Mouse (Mus musculus) midbrain, embryonic 13.5 days (tissue): ENCODE results near the gene Serinc2. TPM values are rescaled to one million over a fixed set of nuclear protein-coding genes. Genes with fewer than 3 reads are reported as not detected.
A peak's percentile ranks its signal among the peaks of the same experiment; 100 is the strongest.
"Not testable (repeated sequence)": the region's sequence is repeated elsewhere in the genome, so short reads cannot be mapped to it uniquely, and the experiment has no call there.

Experiments
- ATAC-seq: fragments of 200-750 bp; cut with Nextera tagmentation; 2 replicates; pipeline ENCODE4 v1.8.0; 2017; ENCODE audit warnings: mild to moderate bottlenecking, moderate TSS enrichment, moderate library complexity
- H3K27ac ChIP-seq: fragments of 300-500 bp; sonication (generic); 2 replicates; pipeline ENCODE4 v1.5.1; 2015; ENCODE audit warnings: inconsistent platforms, mild to moderate bottlenecking, moderate library complexity
- H3K27me3 ChIP-seq: fragments of 300-500 bp; sonication (generic); 2 replicates; pipeline ENCODE4 v1.6.1; 2015; ENCODE audit warnings: mild to moderate bottlenecking, inconsistent platforms
- H3K36me3 ChIP-seq: fragments of 300-500 bp; sonication (generic); 2 replicates; pipeline ENCODE4 v1.6.1; 2015; ENCODE audit warnings: mild to moderate bottlenecking, inconsistent platforms
- H3K4me1 ChIP-seq: fragments of 300-500 bp; sonication (generic); replicated peaks from 2 replicates; pipeline ENCODE4 v1.6.1; 2015; ENCODE audit warnings: inconsistent platforms
- H3K4me2 ChIP-seq: fragments of 300-500 bp; sonication (generic); replicated peaks from 2 replicates; pipeline ENCODE4 v1.6.1; 2015; ENCODE audit warnings: moderate library complexity, mild to moderate bottlenecking, inconsistent platforms
- H3K4me3 ChIP-seq: fragments of 300-500 bp; sonication (generic); replicated peaks from 2 replicates; pipeline ENCODE4 v1.5.1; 2015; ENCODE audit warnings: mild to moderate bottlenecking, inconsistent platforms
- H3K9ac ChIP-seq: fragments of 300-500 bp; sonication (generic); replicated peaks from 2 replicates; pipeline ENCODE4 v1.6.1; 2015; ENCODE audit warnings: mild to moderate bottlenecking, inconsistent platforms
- H3K9me3 ChIP-seq: fragments of 300-500 bp; sonication (generic); 2 replicates; pipeline ENCODE4 v1.6.1; 2016; ENCODE audit warnings: mild to moderate bottlenecking, inconsistent platforms
- WGBS: fragments of 180-500 bp; shearing (Covaris S2); methylation state at CpG from one replicate; pipeline ENCODE4 v1.1.7; 2015; 5-methylcytosine and 5-hydroxymethylcytosine counted together
- polyA plus RNA-seq: library from polyadenylated mRNA; unstranded; fragments of >200 nt; fragmentation: Nextera tagmentation; extraction: Ambion mirVana; gene quantifications from 2 replicates; pipeline ENCODE4 v1.2.1, GENCODE M21; 2015

The Serinc2 gene
- polyA plus RNA-seq, 1 experiment from 2014 or later, result 70.8 TPM

- Histone ChIP-seq H3K27ac (no peak overlapping the region), H3K4me1 (no peaks in the 10 kb centered on the region), H3K4me3 (no peak overlapping the region), H3K9me3 (no peaks in the 10 kb centered on the region), H3K27me3 (no peaks in the 10 kb centered on the region), H3K36me3 (peaks cover 57% of the 10 kb centered on the region), H3K4me2 (no peak overlapping the region), H3K9ac (no peak overlapping the region)
- 55% methylated on average over 7 of the region's 7 CpGs for WGBS
- no peak for ATAC-seq
Measured at GRCm38 (mm10) chr4:130251172-130251705, 27.8 kb downstream of the Serinc2 start.

GRCm38 (mm10) chr4:130248636-130249035 is 30.4 kb downstream of the Serinc2 start:
- 64% methylated on average over 3 of the region's 3 CpGs for WGBS
- H3K9ac ChIP-seq, result no peak overlapping the region

GRCm38 (mm10) chr4:130246132-130246531 is 32.9 kb downstream of the Serinc2 start:
- Histone ChIP-seq H3K9ac (no peak overlapping the region), H3K4me1 (no peaks in the 10 kb centered on the region), H3K4me3 (no peak overlapping the region), H3K9me3 (no peaks in the 10 kb centered on the region), H3K27me3 (no peaks in the 10 kb centered on the region), H3K27ac (no peak overlapping the region), H3K36me3 (peaks cover 13% of the 10 kb centered on the region), H3K4me2 (no peak overlapping the region)
- peak; percentile 53; the same call in 1 of the 2 replicates for ATAC-seq
- under 1% methylated on average over 6 of the region's 6 CpGs for WGBS

More at GRCm38 (mm10) chr4:130248636-130249035, 30.4 kb downstream of the Serinc2 start:
- Histone ChIP-seq H3K4me3 (no peak overlapping the region), H3K36me3 (peaks cover 32% of the 10 kb centered on the region), H3K27ac (no peak overlapping the region), H3K4me1 (no peaks in the 10 kb centered on the region), H3K27me3 (no peaks in the 10 kb centered on the region), H3K9me3 (no peaks in the 10 kb centered on the region), H3K4me2 (no peak overlapping the region)
- no peak for ATAC-seq

GRCm38 (mm10) chr4:130244749-130245148 is 34.3 kb downstream of the Serinc2 start:
- ATAC-seq, result no peak
- no peaks in the 10 kb centered on the region for H3K4me1 ChIP-seq
- 89% methylated on average over 8 of the region's 8 CpGs for WGBS
- no peaks in the 10 kb centered on the region for H3K27me3 ChIP-seq
- no peak overlapping the region for H3K27ac ChIP-seq
- H3K4me2 ChIP-seq, result no peak overlapping the region
- H3K9ac ChIP-seq, result no peak overlapping the region
- no peaks in the 10 kb centered on the region for H3K9me3 ChIP-seq
- H3K4me3 ChIP-seq, result no peak overlapping the region
- no peaks in the 10 kb centered on the region for H3K36me3 ChIP-seq

- WGBS, result 96% methylated on average over 1 of the region's 1 CpGs
- not testable (repeated sequence) for H3K9ac ChIP-seq, H3K27me3 ChIP-seq, H3K36me3 ChIP-seq, H3K27ac ChIP-seq, H3K9me3 ChIP-seq, ATAC-seq, H3K4me1 ChIP-seq, H3K4me3 ChIP-seq, H3K4me2 ChIP-seq
Measured at GRCm38 (mm10) chr4:130243621-130244020, 35.4 kb downstream of the Serinc2 start.

DNA sequence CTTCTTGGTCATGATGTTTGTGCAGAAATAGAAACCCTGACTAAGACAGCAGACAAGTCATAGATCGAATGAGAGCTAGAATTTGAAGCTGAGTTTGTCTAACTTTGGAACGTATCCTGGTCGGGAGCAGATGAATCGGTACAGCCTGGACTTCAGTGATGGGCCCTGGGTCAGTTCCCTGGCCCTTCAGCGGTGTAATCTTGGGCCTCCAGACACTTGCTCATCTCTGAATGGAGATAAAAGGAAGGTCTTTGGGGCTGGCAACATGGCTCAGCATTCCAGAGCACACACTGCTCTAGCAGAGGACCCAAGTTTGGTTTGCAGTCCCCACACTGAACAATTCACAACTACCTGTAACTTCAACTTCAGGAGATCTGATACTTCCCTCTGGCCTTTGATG is 36.0 kb downstream of the Serinc2 start:
- H3K9me3 ChIP-seq, result no peaks in the 10 kb centered on the region
- no peak for ATAC-seq
- no peaks in the 10 kb centered on the region for H3K27me3 ChIP-seq
- WGBS, result 90% methylated on average over 5 of the region's 5 CpGs
- no peak overlapping the region for H3K4me3 ChIP-seq
- H3K4me2 ChIP-seq, result no peak overlapping the region
- H3K4me1 ChIP-seq, result no peaks in the 10 kb centered on the region
- H3K27ac ChIP-seq, result no peak overlapping the region
- no peaks in the 10 kb centered on the region for H3K36me3 ChIP-seq
- H3K9ac ChIP-seq, result no peak overlapping the region

GRCm38 (mm10) chr4:130240695-130241094 is 38.3 kb downstream of the Serinc2 start:
- Histone ChIP-seq H3K4me2 (no peak overlapping the region), H3K27ac (no peak overlapping the region), H3K9ac (no peak overlapping the region), H3K4me3 (no peak overlapping the region), H3K27me3 (no peaks in the 10 kb centered on the region), H3K9me3 (no peaks in the 10 kb centered on the region), H3K4me1 (no peaks in the 10 kb centered on the region), H3K36me3 (no peaks in the 10 kb centered on the region)
- ATAC-seq, result no peak
- 33% methylated on average over 5 of the region's 5 CpGs for WGBS

GRCm38 (mm10) chr4:130237607-130238006 is 41.4 kb downstream of the Serinc2 start:
- Histone ChIP-seq H3K27me3 (no peaks in the 10 kb centered on the region), H3K36me3 (no peaks in the 10 kb centered on the region), H3K9me3 (no peaks in the 10 kb centered on the region), H3K4me1 (no peaks in the 10 kb centered on the region), H3K4me2 (no peak overlapping the region), H3K4me3 (no peak overlapping the region), H3K27ac (no peak overlapping the region), H3K9ac (no peak overlapping the region)
- no peak for ATAC-seq
- 89% methylated on average over 4 of the region's 4 CpGs for WGBS

DNA sequence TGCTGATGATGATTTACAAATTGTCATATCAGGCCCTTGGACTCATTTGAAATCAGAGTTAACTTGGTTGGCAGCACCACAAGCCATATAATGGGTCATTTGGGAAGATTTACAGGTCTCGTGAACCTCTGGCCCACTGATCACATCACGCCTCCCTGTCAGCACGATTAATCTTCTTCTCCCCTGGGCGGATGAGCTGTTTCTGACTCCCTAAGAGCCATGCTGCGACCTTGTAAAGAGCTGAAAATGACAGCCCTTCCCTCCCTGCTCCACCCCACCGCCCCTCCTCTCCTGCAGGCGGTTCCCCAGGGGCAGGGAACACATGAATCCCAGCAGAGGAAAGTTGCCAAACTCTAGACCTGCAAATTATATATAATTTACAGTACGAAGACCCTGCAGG is 42.6 kb downstream of the Serinc2 start:
- H3K4me1 ChIP-seq, result no peaks in the 10 kb centered on the region
- H3K4me2 ChIP-seq, result no peak overlapping the region
- H3K36me3 ChIP-seq, result no peaks in the 10 kb centered on the region
- no peak overlapping the region for H3K4me3 ChIP-seq
- no peak for ATAC-seq
- no peak overlapping the region for H3K9ac ChIP-seq
- H3K27ac ChIP-seq, result no peak overlapping the region
- no peaks in the 10 kb centered on the region for H3K9me3 ChIP-seq
- 59% methylated on average over 8 of the region's 8 CpGs for WGBS
- no peaks in the 10 kb centered on the region for H3K27me3 ChIP-seq

GRCm38 (mm10) chr4:130224071-130224470 is 54.9 kb downstream of the Serinc2 start:
- Histone ChIP-seq H3K36me3 (no peaks in the 10 kb centered on the region), H3K4me3 (no peak overlapping the region), H3K9me3 (no peaks in the 10 kb centered on the region), H3K9ac (no peak overlapping the region), H3K27ac (no peak overlapping the region), H3K27me3 (no peaks in the 10 kb centered on the region), H3K4me2 (no peak overlapping the region), H3K4me1 (no peaks in the 10 kb centered on the region)
- no peak for ATAC-seq

DNA sequence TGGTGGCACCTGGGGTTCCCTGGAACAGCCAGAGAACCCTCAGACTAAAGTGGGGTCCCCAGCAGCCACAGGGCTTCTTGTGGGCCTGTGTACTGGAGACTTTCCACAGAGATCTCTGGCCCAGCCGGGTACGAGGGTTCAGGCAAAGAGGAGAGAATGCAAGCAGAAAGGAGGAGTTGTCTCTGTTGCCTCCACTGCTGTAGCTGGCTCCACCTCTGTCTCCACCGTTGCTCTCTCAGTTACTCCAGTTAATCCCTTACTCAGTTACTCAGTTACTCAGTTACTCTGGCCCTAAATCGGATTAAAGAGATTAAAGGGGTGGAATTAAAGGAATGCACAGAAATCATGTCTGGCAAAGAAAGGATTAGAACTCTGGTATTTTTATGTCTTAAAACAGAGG is 56.8 kb downstream of the Serinc2 start, which contains the start of gene Gm853:
TSS of gene Gm853 (minus strand) at position 223 of the 400 bp plus-strand sequence.
- H3K9ac ChIP-seq, result no peak within 1 kb of the TSS
- H3K27ac ChIP-seq, result no peak within 1 kb of the TSS
- no peaks in the 10 kb centered on the region for H3K4me1 ChIP-seq
- no peaks in the 10 kb centered on the region for H3K9me3 ChIP-seq
- H3K27me3 ChIP-seq, result no peaks in the 10 kb centered on the region
- ATAC-seq, result no peak
- 46% methylated on average over 4 of the region's 4 CpGs for WGBS
- H3K4me2 ChIP-seq, result no peak within 1 kb of the TSS
- no peaks in the 10 kb centered on the region for H3K36me3 ChIP-seq
- no peak within 1 kb of the TSS for H3K4me3 ChIP-seq

- Histone ChIP-seq H3K9me3 (no peaks in the 10 kb centered on the region), H3K27me3 (no peaks in the 10 kb centered on the region), H3K4me2 (no peak overlapping the region), H3K36me3 (no peaks in the 10 kb centered on the region), H3K4me1 (no peaks in the 10 kb centered on the region), H3K9ac (no peak overlapping the region), H3K4me3 (no peak overlapping the region), H3K27ac (no peak overlapping the region)
- WGBS, result 87% methylated on average over 9 of the region's 9 CpGs
- no peak for ATAC-seq
Measured at GRCm38 (mm10) chr4:130220176-130220575, 58.8 kb downstream of the Serinc2 start.

- Histone ChIP-seq H3K27me3 (no peaks in the 10 kb centered on the region), H3K27ac (no peak overlapping the region), H3K4me1 (no peaks in the 10 kb centered on the region), H3K4me3 (no peak overlapping the region), H3K36me3 (no peaks in the 10 kb centered on the region), H3K9ac (no peak overlapping the region), H3K9me3 (no peaks in the 10 kb centered on the region), H3K4me2 (no peak overlapping the region)
- no peak for ATAC-seq
- 94% methylated on average over 8 of the region's 8 CpGs for WGBS
Measured at GRCm38 (mm10) chr4:130215392-130215791, 63.6 kb downstream of the Serinc2 start.
